Mouse (Mus musculus): ENCODE results near the gene Slc16a6. TPM values are rescaled to one million over a fixed set of nuclear protein-coding genes. Genes with fewer than 3 reads are reported as not detected.

The Slc16a6 gene
- 9.7 and 11.8 TPM in 2 replicates for polyA plus RNA-seq (2014; fragmentation: Nextera tagmentation; extraction: Ambion mirVana)

DNA sequence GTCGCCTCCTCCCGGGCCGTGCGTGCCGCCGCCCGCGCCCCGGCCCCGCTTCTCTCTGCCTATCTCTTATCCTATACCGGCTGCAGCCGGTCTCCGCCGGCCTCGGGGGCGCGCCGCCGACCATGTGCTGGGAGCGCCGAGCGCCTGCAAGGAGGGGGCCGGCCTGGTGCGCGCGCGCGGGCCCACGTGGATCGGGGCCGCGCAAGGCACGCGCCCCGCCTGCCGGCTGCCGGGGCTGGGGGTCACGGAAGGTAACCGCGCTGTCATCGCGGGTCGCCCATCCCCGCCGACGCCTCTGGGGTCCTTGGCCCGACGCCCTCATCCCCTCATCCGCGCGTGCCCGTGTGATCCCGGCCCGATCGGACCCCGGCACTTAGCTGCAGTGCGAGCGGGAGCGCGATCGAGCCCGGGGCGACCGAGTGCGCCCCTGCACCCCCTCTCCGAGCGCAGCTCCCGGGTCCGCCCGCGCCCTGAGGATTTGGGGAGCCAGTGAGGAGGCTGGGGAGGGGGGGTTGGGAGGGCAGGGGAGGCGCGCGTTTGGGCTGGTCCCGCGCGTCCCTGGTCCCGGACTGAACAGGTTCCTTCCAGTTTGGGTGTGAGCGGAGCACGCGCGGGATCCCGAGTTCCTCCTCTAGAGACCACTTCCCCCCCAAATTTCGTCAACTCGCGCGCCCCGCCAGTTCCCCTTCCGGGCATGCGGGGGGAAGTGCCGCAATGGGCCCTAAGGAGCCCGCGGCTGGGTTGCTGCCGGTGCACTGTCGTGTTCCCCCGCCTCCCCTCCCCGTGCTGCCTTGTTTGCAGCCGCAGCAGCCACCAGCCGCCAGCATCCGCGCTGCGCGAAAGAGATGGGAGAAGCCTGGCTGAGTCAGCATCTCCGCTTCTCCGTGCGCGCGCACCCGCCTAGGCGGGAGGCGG, at the start of gene Slc16a6, which contains the start of gene Arsg:
Gene Slc16a6, minus strand, starts transcription at position 428 of the 915 bp plus-strand sequence.
Gene Arsg, plus strand, starts transcription at position 204 of the 915 bp plus-strand sequence.
- no peaks in the 10 kb centered on the region for H3K9me3 ChIP-seq (ENCODE audit: control insufficient read depth, low read length)
- H3K36me3 ChIP-seq (ENCODE audit: control insufficient read depth, insufficient read depth, low read length) = no peaks in the 10 kb centered on the region
- no peaks in the 10 kb centered on the region; the same call in none of the 2 replicates for H3K27me3 ChIP-seq (ENCODE audit: control insufficient read depth, insufficient read depth, low read length)
- WGBS = under 1% methylated on average over 102 of the region's 111 CpGs
- peak within 1 kb of the TSS; percentile 80 for H3K9ac ChIP-seq (ENCODE audit: low read depth, low read length)
- peak; percentile 87 for ATAC-seq (ENCODE audit: low FRiP score, low TSS enrichment)
- H3K27ac ChIP-seq (ENCODE audit: low read depth, low read length) = peak within 1 kb of the TSS; percentile 84
- H3K4me2 ChIP-seq (replicated peaks; ENCODE audit: low read depth, low read length) = peak within 1 kb of the TSS; percentile 84
- peak within 1 kb of the TSS; percentile 63 for H3K4me3 ChIP-seq (ENCODE audit: low read length)
- peaks cover 10% of the 10 kb centered on the region; the same call in 1 of the 2 replicates for H3K4me1 ChIP-seq (ENCODE audit: control insufficient read depth, insufficient read depth, low read length)

GRCm38 (mm10) chr11:109520958-109521357, 47.6 kb upstream of the Slc16a6 start:
- ATAC-seq (ENCODE audit: low FRiP score, low TSS enrichment) = no peak
- Histone ChIP-seq H3K4me3 (ENCODE audit: low read length) (no peak overlapping the region), H3K27ac (ENCODE audit: low read depth, low read length) (no peak overlapping the region), H3K4me2 (replicated peaks; ENCODE audit: low read depth, low read length) (no peak overlapping the region), H3K9ac (ENCODE audit: low read depth, low read length) (no peak overlapping the region), H3K36me3 (ENCODE audit: control insufficient read depth, insufficient read depth, low read length) (no peaks in the 10 kb centered on the region), H3K9me3 (ENCODE audit: control insufficient read depth, low read length) (peaks cover 4% of the 10 kb centered on the region; the same call in 1 of the 2 replicates), H3K27me3 (ENCODE audit: control insufficient read depth, insufficient read depth, low read length) (no peaks in the 10 kb centered on the region), H3K4me1 (ENCODE audit: control insufficient read depth, insufficient read depth, low read length) (no peaks in the 10 kb centered on the region)
- WGBS = 59% methylated on average over 7 of the region's 7 CpGs

GRCm38 (mm10) chr11:109517816-109518215, 44.4 kb upstream of the Slc16a6 start:
- H3K36me3 ChIP-seq (ENCODE audit: control insufficient read depth, insufficient read depth, low read length) = no peaks in the 10 kb centered on the region
- no peak overlapping the region for H3K4me2 ChIP-seq (replicated peaks; ENCODE audit: low read depth, low read length)
- ATAC-seq (ENCODE audit: low FRiP score, low TSS enrichment) = no peak
- H3K4me1 ChIP-seq (ENCODE audit: control insufficient read depth, insufficient read depth, low read length) = no peaks in the 10 kb centered on the region
- H3K9ac ChIP-seq (ENCODE audit: low read depth, low read length) = no peak overlapping the region
- no peaks in the 10 kb centered on the region for H3K27me3 ChIP-seq (ENCODE audit: control insufficient read depth, insufficient read depth, low read length)
- no peak overlapping the region for H3K27ac ChIP-seq (ENCODE audit: low read depth, low read length)
- WGBS = 94% methylated on average over 3 of the region's 3 CpGs
- H3K4me3 ChIP-seq (ENCODE audit: low read length) = no peak overlapping the region
- no peaks in the 10 kb centered on the region for H3K9me3 ChIP-seq (ENCODE audit: control insufficient read depth, low read length)

GRCm38 (mm10) chr11:109517330-109517729, 43.9 kb upstream of the Slc16a6 start:
- no peak overlapping the region for H3K4me3 ChIP-seq (ENCODE audit: low read length)
- H3K36me3 ChIP-seq (ENCODE audit: control insufficient read depth, insufficient read depth, low read length) = no peaks in the 10 kb centered on the region
- H3K9ac ChIP-seq (ENCODE audit: low read depth, low read length) = no peak overlapping the region
- H3K27me3 ChIP-seq (ENCODE audit: control insufficient read depth, insufficient read depth, low read length) = no peaks in the 10 kb centered on the region
- no peaks in the 10 kb centered on the region for H3K4me1 ChIP-seq (ENCODE audit: control insufficient read depth, insufficient read depth, low read length)
- no peak for ATAC-seq (ENCODE audit: low FRiP score, low TSS enrichment)
- H3K9me3 ChIP-seq (ENCODE audit: control insufficient read depth, low read length) = no peaks in the 10 kb centered on the region
- WGBS = 94% methylated on average over 11 of the region's 11 CpGs
- no peak overlapping the region for H3K4me2 ChIP-seq (replicated peaks; ENCODE audit: low read depth, low read length)
- H3K27ac ChIP-seq (ENCODE audit: low read depth, low read length) = no peak overlapping the region

GRCm38 (mm10) chr11:109514064-109514612, 40.7 kb upstream of the Slc16a6 start:
- no peak overlapping the region for H3K4me2 ChIP-seq (replicated peaks; ENCODE audit: low read depth, low read length)
- H3K36me3 ChIP-seq (ENCODE audit: control insufficient read depth, insufficient read depth, low read length) = no peaks in the 10 kb centered on the region
- no peaks in the 10 kb centered on the region for H3K27me3 ChIP-seq (ENCODE audit: control insufficient read depth, insufficient read depth, low read length)
- H3K9ac ChIP-seq (ENCODE audit: low read depth, low read length) = no peak overlapping the region
- H3K4me3 ChIP-seq (ENCODE audit: low read length) = no peak overlapping the region
- H3K9me3 ChIP-seq (ENCODE audit: control insufficient read depth, low read length) = no peaks in the 10 kb centered on the region
- ATAC-seq (ENCODE audit: low FRiP score, low TSS enrichment) = no peak
- no peak overlapping the region for H3K27ac ChIP-seq (ENCODE audit: low read depth, low read length)
- WGBS = 75% methylated on average over 3 of the region's 3 CpGs
- no peaks in the 10 kb centered on the region for H3K4me1 ChIP-seq (ENCODE audit: control insufficient read depth, insufficient read depth, low read length)

DNA sequence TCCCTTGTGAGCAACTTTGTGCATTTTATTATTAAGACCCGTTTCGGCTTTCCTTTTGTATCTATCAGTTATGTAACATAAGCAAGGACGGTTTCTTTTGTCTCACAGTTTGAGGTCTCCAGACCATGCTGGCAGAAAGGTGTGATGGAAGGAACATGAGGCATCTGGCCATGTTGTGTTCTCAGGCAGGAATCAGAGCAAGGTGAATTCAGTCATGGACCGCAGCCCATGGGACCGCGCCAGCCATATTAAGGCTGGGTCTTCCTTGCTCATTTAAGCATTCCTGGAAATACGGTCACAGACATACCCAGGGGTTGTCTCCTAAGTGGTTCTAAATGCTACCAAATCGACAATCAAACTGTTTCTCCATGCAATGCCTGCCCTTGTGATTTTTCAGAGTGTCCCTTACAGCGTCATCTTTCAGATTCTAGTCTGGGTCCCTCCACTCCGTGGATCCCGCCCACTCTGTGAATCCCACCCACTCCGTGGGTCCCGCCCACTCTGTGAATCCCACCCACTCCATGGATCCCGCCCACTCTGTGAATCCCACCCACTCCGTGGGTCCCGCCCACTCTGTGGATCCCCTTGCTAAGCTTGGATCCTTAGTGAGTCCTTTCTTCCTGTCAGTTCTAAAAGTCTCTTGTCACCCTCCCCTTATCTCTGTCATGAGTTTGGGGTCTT, 39.7 kb upstream of the Slc16a6 start:
- H3K4me3 ChIP-seq (ENCODE audit: low read length) = no peak overlapping the region
- no peak overlapping the region for H3K27ac ChIP-seq (ENCODE audit: low read depth, low read length)
- no peak for ATAC-seq (ENCODE audit: low FRiP score, low TSS enrichment)
- no peaks in the 10 kb centered on the region for H3K9me3 ChIP-seq (ENCODE audit: control insufficient read depth, low read length)
- no peaks in the 10 kb centered on the region for H3K4me1 ChIP-seq (ENCODE audit: control insufficient read depth, insufficient read depth, low read length)
- 86% methylated on average over 16 of the region's 16 CpGs for WGBS
- no peaks in the 10 kb centered on the region for H3K27me3 ChIP-seq (ENCODE audit: control insufficient read depth, insufficient read depth, low read length)
- no peak overlapping the region for H3K4me2 ChIP-seq (replicated peaks; ENCODE audit: low read depth, low read length)
- no peak overlapping the region for H3K9ac ChIP-seq (ENCODE audit: low read depth, low read length)
- H3K36me3 ChIP-seq (ENCODE audit: control insufficient read depth, insufficient read depth, low read length) = no peaks in the 10 kb centered on the region

DNA sequence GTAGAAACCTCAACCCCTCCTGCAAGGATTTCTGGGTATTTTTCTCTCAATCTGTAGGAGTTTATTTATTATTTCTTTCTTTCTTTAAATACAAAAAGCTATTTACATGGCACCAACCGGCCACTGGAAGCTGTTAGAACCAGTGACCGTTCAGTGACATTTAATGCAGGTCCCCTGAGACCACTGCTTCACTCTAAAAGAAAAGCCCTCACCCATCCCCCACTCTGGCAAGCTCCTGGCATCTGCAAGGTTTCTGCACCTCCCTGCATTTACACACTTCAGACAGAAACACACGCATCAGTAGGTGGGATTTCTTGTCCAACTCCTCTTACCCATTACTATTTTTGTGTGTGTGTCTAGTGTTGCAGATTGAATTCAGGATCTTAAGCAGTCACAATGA, 33.7 kb upstream of the Slc16a6 start:
- ATAC-seq (ENCODE audit: low FRiP score, low TSS enrichment) = no peak
- Histone ChIP-seq H3K4me1 (ENCODE audit: control insufficient read depth, insufficient read depth, low read length) (no peaks in the 10 kb centered on the region), H3K27ac (ENCODE audit: low read depth, low read length) (no peak overlapping the region), H3K4me2 (replicated peaks; ENCODE audit: low read depth, low read length) (no peak overlapping the region), H3K4me3 (ENCODE audit: low read length) (no peak overlapping the region), H3K9me3 (ENCODE audit: control insufficient read depth, low read length) (no peaks in the 10 kb centered on the region), H3K9ac (ENCODE audit: low read depth, low read length) (no peak overlapping the region), H3K27me3 (ENCODE audit: control insufficient read depth, insufficient read depth, low read length) (no peaks in the 10 kb centered on the region), H3K36me3 (ENCODE audit: control insufficient read depth, insufficient read depth, low read length) (no peaks in the 10 kb centered on the region)
- WGBS = 52% methylated on average over 3 of the region's 3 CpGs

- no peak for ATAC-seq (ENCODE audit: low FRiP score, low TSS enrichment)
- H3K4me3 ChIP-seq (ENCODE audit: low read length) = no peak overlapping the region
- no peaks in the 10 kb centered on the region for H3K36me3 ChIP-seq (ENCODE audit: control insufficient read depth, insufficient read depth, low read length)
- H3K27me3 ChIP-seq (ENCODE audit: control insufficient read depth, insufficient read depth, low read length) = no peaks in the 10 kb centered on the region
- H3K27ac ChIP-seq (ENCODE audit: low read depth, low read length) = no peak overlapping the region
- no peak overlapping the region for H3K9ac ChIP-seq (ENCODE audit: low read depth, low read length)
- WGBS = 95% methylated on average over 4 of the region's 4 CpGs
- H3K4me1 ChIP-seq (ENCODE audit: control insufficient read depth, insufficient read depth, low read length) = no peaks in the 10 kb centered on the region
- no peak overlapping the region for H3K4me2 ChIP-seq (replicated peaks; ENCODE audit: low read depth, low read length)
- H3K9me3 ChIP-seq (ENCODE audit: control insufficient read depth, low read length) = no peaks in the 10 kb centered on the region
Observed at GRCm38 (mm10) chr11:109505823-109506222, 32.4 kb upstream of the Slc16a6 start.
